Mouse (Mus musculus): Measurements from ENCODE around the gene Arl2. TPM values are rescaled to one million over a fixed set of nuclear protein-coding genes. Genes with fewer than 3 reads are reported as not detected.
"Not testable (repeated sequence)": the region's sequence is repeated elsewhere in the genome, so short reads cannot be mapped to it uniquely, and the experiment has no call there.

The Arl2 gene
- polyA plus RNA-seq, 1 experiment = 31.0 TPM

GRCm38 (mm10) chr19:6156372-6156771 lies 15.0 kb upstream of the Arl2 start:
- Histone ChIP-seq H3K4me3 (ENCODE audit: insufficient read depth, low read length) (no peak overlapping the region), H3K27ac (ENCODE audit: insufficient read depth, low read depth, low read length) (no peak overlapping the region), H3K4me1 (ENCODE audit: control insufficient read depth, insufficient read depth, low read length) (peaks cover 23% of the 10 kb centered on the region)
- TF ChIP-seq CTCF (IDR thresholded peaks at IDR 0.05; ENCODE audit: low read depth, low read length) (no peak), POLR2A (IDR thresholded peaks at IDR 0.05; ENCODE audit: borderline replicate concordance, low read depth, low read length) (no peak)

- Histone ChIP-seq H3K4me1 (ENCODE audit: control insufficient read depth, insufficient read depth, low read length) (peaks cover 23% of the 10 kb centered on the region), H3K4me3 (ENCODE audit: insufficient read depth, low read length) (no peak overlapping the region), H3K27ac (ENCODE audit: insufficient read depth, low read depth, low read length) (no peak overlapping the region)
- no peak for TF ChIP-seq POLR2A (IDR thresholded peaks at IDR 0.05; ENCODE audit: borderline replicate concordance, low read depth, low read length)
- TF ChIP-seq CTCF (IDR thresholded peaks at IDR 0.05; ENCODE audit: low read depth, low read length) = no peak
These were observed 13.8 kb upstream of the Arl2 start for GRCm38 (mm10) chr19:6155174-6155573.

- H3K27ac ChIP-seq (ENCODE audit: insufficient read depth, low read depth, low read length) = no peak overlapping the region
- TF ChIP-seq CTCF (IDR thresholded peaks at IDR 0.05; ENCODE audit: low read depth, low read length) (no peak), POLR2A (IDR thresholded peaks at IDR 0.05; ENCODE audit: borderline replicate concordance, low read depth, low read length) (no peak)
- peaks cover 3% of the 10 kb centered on the region; the same call in 1 of the 2 replicates for H3K4me1 ChIP-seq (ENCODE audit: control insufficient read depth, insufficient read depth, low read length)
- H3K4me3 ChIP-seq (ENCODE audit: insufficient read depth, low read length) = no peak overlapping the region
These were observed 3.5 kb upstream of the Arl2 start for GRCm38 (mm10) chr19:6144842-6145241.

GRCm38 (mm10) chr19:6140678-6141393 lies 512 bp downstream of the Arl2 start, which contains the start of gene Batf2:
Gene Batf2, plus strand, starts transcription at chr19:6140983.
- H3K4me1 ChIP-seq (ENCODE audit: control insufficient read depth, insufficient read depth, low read length) = peaks cover 15% of the 10 kb centered on the region
- H3K4me3 ChIP-seq (ENCODE audit: insufficient read depth, low read length) = peak within 1 kb of the TSS; percentile 75
- H3K27ac ChIP-seq (ENCODE audit: insufficient read depth, low read depth, low read length) = peak within 1 kb of the TSS; percentile 91
- TF ChIP-seq POLR2A (IDR thresholded peaks at IDR 0.05; ENCODE audit: borderline replicate concordance, low read depth, low read length) = no peak
- TF ChIP-seq CTCF (IDR thresholded peaks at IDR 0.05; ENCODE audit: low read depth, low read length) = no peak; the same call in 1 of the 2 replicates

GRCm38 (mm10) chr19:6140374-6140677 lies 1.0 kb downstream of the Arl2 start:
- peak overlapping the region; percentile 91 for H3K27ac ChIP-seq (ENCODE audit: insufficient read depth, low read depth, low read length)
- H3K4me1 ChIP-seq (ENCODE audit: control insufficient read depth, insufficient read depth, low read length) = peaks cover 15% of the 10 kb centered on the region
- TF ChIP-seq CTCF (IDR thresholded peaks at IDR 0.05; ENCODE audit: low read depth, low read length) (no peak), POLR2A (IDR thresholded peaks at IDR 0.05; ENCODE audit: borderline replicate concordance, low read depth, low read length) (no peak)
- H3K4me3 ChIP-seq (ENCODE audit: insufficient read depth, low read length) = peak overlapping the region; percentile 75

- H3K4me3 ChIP-seq (ENCODE audit: insufficient read depth, low read length) = peak overlapping the region; percentile 75; the same call in 1 of the 2 replicates
These were observed 1.6 kb downstream of the Arl2 start for GRCm38 (mm10) chr19:6139701-6140100.

GRCm38 (mm10) chr19:6136397-6136796 lies 5.0 kb downstream of the Arl2 start:
- Histone ChIP-seq H3K4me1 (ENCODE audit: control insufficient read depth, insufficient read depth, low read length) (peaks cover 13% of the 10 kb centered on the region), H3K4me3 (ENCODE audit: insufficient read depth, low read length) (no peak overlapping the region)

More at GRCm38 (mm10) chr19:6139701-6140100, 1.6 kb downstream of the Arl2 start:
- no peak overlapping the region for H3K27ac ChIP-seq (ENCODE audit: insufficient read depth, low read depth, low read length)
- peaks cover 15% of the 10 kb centered on the region for H3K4me1 ChIP-seq (ENCODE audit: control insufficient read depth, insufficient read depth, low read length)
- TF ChIP-seq POLR2A (IDR thresholded peaks at IDR 0.05; ENCODE audit: borderline replicate concordance, low read depth, low read length) (no peak), CTCF (IDR thresholded peaks at IDR 0.05; ENCODE audit: low read depth, low read length) (no peak)

GRCm38 (mm10) chr19:6133197-6133596 lies 8.2 kb downstream of the Arl2 start:
- H3K4me1 ChIP-seq (ENCODE audit: control insufficient read depth, insufficient read depth, low read length) = peaks cover 15% of the 10 kb centered on the region
- not testable (repeated sequence) for H3K4me3 ChIP-seq (ENCODE audit: insufficient read depth, low read length); H3K27ac ChIP-seq (ENCODE audit: insufficient read depth, low read depth, low read length)

More at GRCm38 (mm10) chr19:6136397-6136796, 5.0 kb downstream of the Arl2 start:
- TF ChIP-seq CTCF (IDR thresholded peaks at IDR 0.05; ENCODE audit: low read depth, low read length) = no peak
- TF ChIP-seq POLR2A (IDR thresholded peaks at IDR 0.05; ENCODE audit: borderline replicate concordance, low read depth, low read length) = no peak
- H3K27ac ChIP-seq (ENCODE audit: insufficient read depth, low read depth, low read length) = no peak overlapping the region

- Histone ChIP-seq H3K27ac (ENCODE audit: insufficient read depth, low read depth, low read length) (no peak overlapping the region), H3K4me3 (ENCODE audit: insufficient read depth, low read length) (no peak overlapping the region), H3K4me1 (ENCODE audit: control insufficient read depth, insufficient read depth, low read length) (peaks cover 10% of the 10 kb centered on the region)
- TF ChIP-seq POLR2A (IDR thresholded peaks at IDR 0.05; ENCODE audit: borderline replicate concordance, low read depth, low read length) (no peak), CTCF (IDR thresholded peaks at IDR 0.05; ENCODE audit: low read depth, low read length) (no peak)
These were observed 9.0 kb downstream of the Arl2 start for GRCm38 (mm10) chr19:6132171-6132827.

GRCm38 (mm10) chr19:6130414-6131128 lies 10.8 kb downstream of the Arl2 start:
- not testable (repeated sequence) for H3K27ac ChIP-seq (ENCODE audit: insufficient read depth, low read depth, low read length); H3K4me3 ChIP-seq (ENCODE audit: insufficient read depth, low read length); H3K4me1 ChIP-seq (ENCODE audit: control insufficient read depth, insufficient read depth, low read length)

All from bone marrow macrophage, adult 2 months (primary cell).